ENCODE assay signal across 22 mouse cellular contexts in genomic region chr2:119763924-119764323, GRCm38 (mm10). TPM values are rescaled to one million over a fixed set of nuclear protein-coding genes. Genes with fewer than 3 reads are reported as not detected.
DNase-seq lines count a peak whose midpoint lies in the region; ATAC-seq and TF ChIP-seq lines count a peak whose summit lies in the region.
"Had no signal": no experiment of that assay in that cellular context is flagged by ENCODE, and none has a peak within 500 bp of the region (broad histone marks: within the 10 kb centered on the region; RNA-seq: fewer than 3 reads in every experiment).

No protein-coding gene starts in this region.

- H3K9me3 ChIP-seq in embryonic facial prominence, embryonic 14.5 days (ENCODE audit: control insufficient read depth, low read length) = no peaks in the 10 kb centered on the region
- no peaks in the 10 kb centered on the region for H3K9me3 ChIP-seq in embryonic facial prominence, embryonic 10.5 days
- H3K9me3 ChIP-seq in embryonic facial prominence, embryonic 15.5 days (replicated peaks) = no peaks in the 10 kb centered on the region
- H3K9me3 ChIP-seq: G1E had no signal

- ATAC-seq in embryonic facial prominence, embryonic 14.5 days (ENCODE audit: low read depth) = peak; percentile 34; the same call in 1 of the 2 replicates
- ATAC-seq in frontal cortex, adult (ENCODE audit: low TSS enrichment) = peak; percentile 75
- peak; percentile 57; the same call in 1 of the 2 replicates for ATAC-seq in embryonic facial prominence, embryonic 15.5 days (ENCODE audit: insufficient number of reproducible peaks, low FRiP score, low TSS enrichment, low read depth)
- ATAC-seq: activated CD4-positive, CD25-positive, alpha-beta regulatory T cell, adult 4 months; CD4-positive, CD25-positive, alpha-beta regulatory T cell, adult 4 months; Patski had no signal

- 45% methylated on average over 4 of the region's 4 CpGs for WGBS in embryonic facial prominence, embryonic 14.5 days
- WGBS in embryonic facial prominence, embryonic 10.5 days = 71% methylated on average over 4 of the region's 4 CpGs
- WGBS in embryonic facial prominence, embryonic 15.5 days = 58% methylated on average over 4 of the region's 4 CpGs

- no peak overlapping the region for H3K4me2 ChIP-seq in embryonic facial prominence, embryonic 14.5 days (ENCODE audit: low read depth, low read length)
- H3K4me2 ChIP-seq in embryonic facial prominence, embryonic 15.5 days (replicated peaks) = no peak overlapping the region

- H3K9ac ChIP-seq in embryonic facial prominence, embryonic 14.5 days (ENCODE audit: low read depth, low read length) = no peak overlapping the region
- no peak overlapping the region for H3K9ac ChIP-seq in embryonic facial prominence, embryonic 15.5 days

- peaks cover 45% of the 10 kb centered on the region for H3K36me3 ChIP-seq in embryonic facial prominence, embryonic 14.5 days (ENCODE audit: control insufficient read depth, insufficient read depth, low read length)
- H3K36me3 ChIP-seq in embryonic facial prominence, embryonic 10.5 days (replicated peaks) = peaks cover 57% of the 10 kb centered on the region
- H3K36me3 ChIP-seq in embryonic facial prominence, embryonic 15.5 days = peaks cover 41% of the 10 kb centered on the region

- no peak overlapping the region for H3K27ac ChIP-seq in embryonic facial prominence, embryonic 14.5 days (replicated peaks; ENCODE audit: low read depth, low read length)
- H3K27ac ChIP-seq in embryonic facial prominence, embryonic 10.5 days (replicated peaks) = no peak overlapping the region
- 0 out of 2 replicates have a peak overlapping the region, but pooled peaks have one; percentile 1 for H3K27ac ChIP-seq in layer of hippocampus, adult 2 months
- H3K27ac ChIP-seq in embryonic facial prominence, embryonic 15.5 days (replicated peaks) = no peak overlapping the region

- no peak overlapping the region for H3K4me3 ChIP-seq in embryonic facial prominence, embryonic 14.5 days (ENCODE audit: low read depth, low read length)
- no peak overlapping the region for H3K4me3 ChIP-seq in embryonic facial prominence, embryonic 10.5 days
- H3K4me3 ChIP-seq in layer of hippocampus, adult 2 months = no peak overlapping the region
- H3K4me3 ChIP-seq in embryonic facial prominence, embryonic 15.5 days (replicated peaks) = no peak overlapping the region

- no peaks in the 10 kb centered on the region for H3K4me1 ChIP-seq in embryonic facial prominence, embryonic 14.5 days (ENCODE audit: control insufficient read depth, insufficient read depth, low read length)
- H3K4me1 ChIP-seq in embryonic facial prominence, embryonic 10.5 days = peaks cover 5% of the 10 kb centered on the region
- 0 out of 2 replicates have a peak, but pooled peaks cover 3% of the 10 kb centered on the region for H3K4me1 ChIP-seq in embryonic facial prominence, embryonic 15.5 days

- no peak for TF ChIP-seq CTCF in layer of hippocampus, adult 2 months (conservative IDR thresholded peaks at IDR 0.05)

- no peak for DNase-seq in embryonic facial prominence, embryonic 14.5 days (ENCODE audit: low spot score)
- DNase-seq in embryonic facial prominence, embryonic 10.5 days (ENCODE audit: low spot score) = no peak
- no peak for DNase-seq in frontal cortex, postnatal 14 days (ENCODE audit: low spot score in 2 of 2)
- DNase-seq in layer of hippocampus, adult 2 months (ENCODE audit: low spot score in 2 of 2) = no peak
- DNase-seq in layer of hippocampus, postnatal 10 days (ENCODE audit: low spot score in 2 of 2) = no peak
- DNase-seq in lung, postnatal 14 days = no peak
- DNase-seq: adrenal gland, adult 2 months; adrenal gland, adult 8-10 months; adrenal gland, postnatal 10 days; adrenal gland, postnatal 14 days; adrenal gland, postnatal 25 days; adrenal gland, postnatal 36 days; B cell, adult 2 months; cerebellum, adult 11 months; cerebellum, adult 11-12 months had no signal

- H3K27me3 ChIP-seq in embryonic facial prominence, embryonic 14.5 days (replicated peaks; ENCODE audit: control insufficient read depth, insufficient read depth, low read length) = peaks cover 26% of the 10 kb centered on the region
- H3K27me3 ChIP-seq in embryonic facial prominence, embryonic 10.5 days (replicated peaks; ENCODE audit: low read depth, poor library complexity, severe bottlenecking) = peaks cover 38% of the 10 kb centered on the region
- H3K27me3 ChIP-seq in embryonic facial prominence, embryonic 15.5 days = peaks cover 26% of the 10 kb centered on the region
- H3K27me3 ChIP-seq: CH12.LX, Patski had no signal

RNA-seq across cellular contexts. Expression of gene Ltk, which starts 3.7 kb away (rescaled TPM):
- polyA plus RNA-seq in embryonic facial prominence, embryonic 14.5 days (2014; fragmentation: Nextera tagmentation; extraction: Ambion mirVana) = 0.14 and 0.29 TPM in 2 replicates
- polyA plus RNA-seq in embryonic facial prominence, embryonic 10.5 days (2016; fragmentation: Nextera tagmentation; extraction: Ambion mirVana) = not detected in 2 replicates
- total RNA-seq in layer of hippocampus, adult 2 months (2021) = 10 to 100 TPM; 13.7 to 14.3 TPM
- total RNA-seq in layer of hippocampus, postnatal 10 days (2021) = 1 to 10 TPM; 3.6 to 4.8 TPM
- 0.24 and 0.49 TPM in 2 replicates for polyA plus RNA-seq in embryonic facial prominence, embryonic 15.5 days (2015; fragmentation: Nextera tagmentation; extraction: Ambion mirVana)
- polyA plus RNA-seq: activated CD4-positive, CD25-positive, alpha-beta regulatory T cell, adult 4 months; CD4-positive, CD25-positive, alpha-beta regulatory T cell, adult 4 months; G1E had no signal

RNA-seq across cellular contexts. Expression of gene Itpka, which starts 21.8 kb away (rescaled TPM):
- 0.84 and 1.2 TPM in 2 replicates for polyA plus RNA-seq in embryonic facial prominence, embryonic 14.5 days (2014; fragmentation: Nextera tagmentation; extraction: Ambion mirVana)
- polyA plus RNA-seq in embryonic facial prominence, embryonic 10.5 days (2016; fragmentation: Nextera tagmentation; extraction: Ambion mirVana) = 0.79 and 0.89 TPM in 2 replicates
- 100 to 1,000 TPM; 265 to 270 TPM for total RNA-seq in layer of hippocampus, adult 2 months (2021)
- total RNA-seq in layer of hippocampus, postnatal 10 days (2021) = 100 to 1,000 TPM; 115 to 124 TPM
- 1.7 and 2.0 TPM in 2 replicates for polyA plus RNA-seq in embryonic facial prominence, embryonic 15.5 days (2015; fragmentation: Nextera tagmentation; extraction: Ambion mirVana)

RNA-seq across cellular contexts. Expression of gene Rpap1, which starts 23.4 kb away (rescaled TPM):
- 18.3 and 22.3 TPM in 2 replicates for polyA plus RNA-seq in embryonic facial prominence, embryonic 14.5 days (2014; fragmentation: Nextera tagmentation; extraction: Ambion mirVana)
- 40.6 and 41.1 TPM in 2 replicates for polyA plus RNA-seq in embryonic facial prominence, embryonic 10.5 days (2016; fragmentation: Nextera tagmentation; extraction: Ambion mirVana)
- 10 to 100 TPM; 18.6 to 19.6 TPM for total RNA-seq in layer of hippocampus, adult 2 months (2021)
- 10 to 100 TPM; 16.4 to 16.7 TPM for total RNA-seq in layer of hippocampus, postnatal 10 days (2021)
- polyA plus RNA-seq in embryonic facial prominence, embryonic 15.5 days (2015; fragmentation: Nextera tagmentation; extraction: Ambion mirVana) = 24.5 and 25.8 TPM in 2 replicates

RNA-seq across cellular contexts. Expression of gene Tyro3, which starts 33.6 kb away (rescaled TPM):
- 20.2 and 23.6 TPM in 2 replicates for polyA plus RNA-seq in embryonic facial prominence, embryonic 14.5 days (2014; fragmentation: Nextera tagmentation; extraction: Ambion mirVana)
- 19.3 and 22.5 TPM in 2 replicates for polyA plus RNA-seq in embryonic facial prominence, embryonic 10.5 days (2016; fragmentation: Nextera tagmentation; extraction: Ambion mirVana)
- total RNA-seq in layer of hippocampus, adult 2 months (2021) = 10 to 100 TPM; 75.5 to 80.8 TPM
- total RNA-seq in layer of hippocampus, postnatal 10 days (2021) = 10 to 100 TPM; 48.6 to 64.7 TPM
- 31.2 and 31.8 TPM in 2 replicates for polyA plus RNA-seq in embryonic facial prominence, embryonic 15.5 days (2015; fragmentation: Nextera tagmentation; extraction: Ambion mirVana)
